Mouse (Mus musculus): Measurements from ENCODE around the gene Grik5.

GRCm38 (mm10) chr7:25112178-25112955, 40.2 kb upstream of the Grik5 start:
- no peak for TF ChIP-seq CTCF (IDR thresholded peaks at IDR 0.05; ENCODE audit: low read depth, low read length)
- no peak for TF ChIP-seq POLR2A (IDR thresholded peaks at IDR 0.05; ENCODE audit: insufficient read depth, low read length)
